Mouse (Mus musculus) induced T-regulatory cell, adult 2 months (primary cell): ENCODE measurements at regions not wholly inside any gene's neighbourhood (a gene's known extent, or its start where the extent isn't known, plus 50 kb on each side); places are given as distances from the start of the nearest gene placed in this dataset.
"Not testable (repeated sequence)": the region's sequence is repeated elsewhere in the genome, so short reads cannot be mapped to it uniquely, and the experiment has no call there.

Source experiments
- DNase-seq: peaks from one replicate; pipeline ENCODE4 v3.0.0-alpha.2; 2012; ENCODE audit warnings: low read depth

DNA sequence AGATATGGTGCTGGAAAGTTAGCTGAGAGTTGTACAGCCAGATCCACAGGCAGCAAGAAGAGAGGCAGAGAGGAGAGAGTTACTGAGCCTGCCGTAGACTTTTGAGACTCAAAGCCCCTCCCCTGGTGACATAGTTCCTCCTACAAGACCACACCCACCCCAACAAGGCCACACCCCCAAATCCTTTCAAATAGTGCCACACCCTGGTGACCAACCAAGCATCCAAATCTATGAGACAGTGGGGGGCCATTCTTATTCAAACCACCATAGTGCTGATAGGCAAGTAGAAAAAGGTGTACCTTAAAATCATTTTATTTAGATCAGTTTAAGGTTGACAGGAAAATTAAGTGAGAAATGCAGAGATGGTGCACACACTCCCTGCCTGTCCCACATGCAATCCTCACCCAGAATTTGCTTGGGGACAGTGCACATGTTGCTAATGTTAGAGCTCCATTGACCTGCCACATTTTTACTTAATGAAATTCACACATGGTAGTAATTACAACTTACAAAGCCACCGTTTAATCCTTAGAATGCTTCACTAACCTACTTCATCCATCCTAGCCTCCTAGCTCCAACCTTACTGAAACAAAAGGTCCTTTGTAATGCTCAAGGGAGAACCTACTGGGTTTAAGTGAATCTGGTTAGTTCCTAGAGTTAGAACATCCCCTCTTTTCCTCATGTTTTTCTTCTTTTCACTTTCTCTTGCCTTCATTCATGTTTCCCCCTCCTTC is 86.5 kb downstream of the Phlda1 start:
- no peak for DNase-seq

DNA sequence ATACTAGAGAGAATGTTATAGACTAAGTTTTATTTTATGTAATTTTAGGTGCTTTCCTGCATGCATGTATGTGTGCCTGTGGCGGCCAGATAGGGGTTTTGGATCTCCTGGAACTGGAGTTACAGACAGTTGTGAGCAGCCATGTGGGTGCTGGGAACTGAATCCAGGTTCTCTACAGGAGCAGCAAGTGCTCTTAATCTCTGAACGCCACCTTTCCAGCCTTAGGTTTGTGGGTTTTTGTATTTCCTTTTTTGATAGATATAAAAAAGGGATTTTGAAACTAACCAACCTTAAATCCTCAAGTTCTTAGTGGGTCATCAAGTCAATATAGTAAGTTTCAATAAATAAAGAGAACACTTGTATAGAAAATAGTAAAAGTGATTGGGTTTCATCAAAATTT is 87.2 kb downstream of the Phlda1 start:
- no peak for DNase-seq

- no peak for DNase-seq
These were observed 88.1 kb downstream of the Phlda1 start for GRCm38 (mm10) chr10:111594171-111594570.

DNA sequence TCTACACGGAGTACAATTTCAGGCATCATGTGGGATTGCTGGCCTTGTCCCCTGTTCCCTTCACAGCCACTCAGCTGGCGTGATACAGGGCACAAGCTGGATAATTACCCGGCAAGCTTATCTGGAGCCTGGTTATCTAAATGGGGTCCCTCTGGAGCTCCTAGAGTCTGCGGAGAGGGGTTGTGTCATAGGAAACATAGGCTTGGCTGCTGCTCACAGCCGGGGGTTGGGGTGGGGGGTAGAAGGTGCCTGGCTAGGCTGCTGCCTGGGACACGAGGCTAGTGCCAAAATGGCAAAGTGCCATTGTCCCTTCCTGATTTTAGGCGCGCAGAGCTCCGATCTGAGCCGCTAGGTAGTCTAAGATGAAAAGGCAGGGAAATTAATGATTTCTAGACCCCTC is 88.6 kb downstream of the Phlda1 start:
- no peak for DNase-seq

DNA sequence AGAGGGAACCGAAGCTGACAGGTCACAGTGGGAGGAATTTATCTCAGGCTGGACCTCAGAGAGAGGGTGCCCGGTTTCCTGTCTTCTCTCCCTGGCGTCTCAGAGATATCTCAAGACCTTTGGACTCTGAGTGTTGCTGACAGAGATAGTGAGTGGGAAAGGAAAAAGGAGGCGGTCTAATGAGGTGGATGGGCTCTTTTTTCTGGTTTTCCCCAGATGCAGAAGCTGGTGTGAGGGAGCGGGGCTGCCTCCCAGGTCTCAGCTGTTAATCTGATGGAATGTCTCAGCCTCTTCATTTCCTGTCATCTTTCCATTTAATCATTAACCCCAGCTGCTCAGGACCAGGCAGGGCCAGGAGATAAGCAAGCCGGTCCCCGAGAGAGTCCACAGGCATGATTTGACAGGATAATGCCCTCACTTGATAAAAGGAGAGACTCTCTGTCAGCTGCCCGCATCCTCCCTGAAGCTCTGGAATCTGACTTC is 89.5 kb downstream of the Phlda1 start:
- DNase-seq, result no peak

DNA sequence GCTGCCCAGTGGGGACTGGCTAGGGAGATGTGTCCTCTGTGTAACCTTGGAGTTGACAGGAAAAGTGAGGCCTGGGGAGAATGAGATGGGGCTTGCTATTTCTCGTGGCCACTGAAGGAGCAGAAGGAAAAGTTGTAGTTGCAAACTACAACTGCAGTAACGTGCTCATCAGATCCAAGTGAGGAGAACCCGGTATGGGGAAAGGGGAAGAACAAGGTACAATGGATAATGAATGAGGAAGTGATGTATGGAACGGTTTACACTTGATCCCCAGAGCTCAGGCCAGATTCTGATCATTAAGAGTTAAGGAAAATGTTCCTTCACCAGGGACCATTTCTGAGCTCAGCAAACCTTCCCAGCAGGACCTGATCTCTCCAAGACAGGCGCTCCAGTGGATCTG is 92.6 kb downstream of the Phlda1 start:
- no peak for DNase-seq

GRCm38 (mm10) chr10:111599297-111600250 is 93.5 kb downstream of the Phlda1 start:
- DNase-seq, result no peak

DNA sequence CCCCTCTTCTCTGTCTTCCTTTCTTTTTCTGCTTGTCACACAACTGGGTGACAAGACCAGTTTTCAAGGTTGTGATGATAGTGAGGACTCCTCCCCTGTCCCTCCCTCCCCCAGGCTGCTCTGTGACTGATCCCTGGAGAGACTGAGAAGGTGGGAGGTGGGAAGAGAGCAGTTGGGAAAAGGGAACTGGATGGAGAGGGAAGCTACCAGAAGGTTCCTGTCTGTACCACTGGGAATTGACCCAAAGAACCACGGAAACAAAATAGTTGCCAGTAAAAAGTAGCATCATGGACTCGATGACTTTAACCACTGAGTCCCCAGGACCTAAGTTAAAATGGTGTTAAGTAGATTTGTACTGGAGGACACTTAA is 94.2 kb downstream of the Phlda1 start:
- no peak for DNase-seq

GRCm38 (mm10) chr10:111600677-111601099 is 94.6 kb downstream of the Phlda1 start:
- no peak for DNase-seq

DNA sequence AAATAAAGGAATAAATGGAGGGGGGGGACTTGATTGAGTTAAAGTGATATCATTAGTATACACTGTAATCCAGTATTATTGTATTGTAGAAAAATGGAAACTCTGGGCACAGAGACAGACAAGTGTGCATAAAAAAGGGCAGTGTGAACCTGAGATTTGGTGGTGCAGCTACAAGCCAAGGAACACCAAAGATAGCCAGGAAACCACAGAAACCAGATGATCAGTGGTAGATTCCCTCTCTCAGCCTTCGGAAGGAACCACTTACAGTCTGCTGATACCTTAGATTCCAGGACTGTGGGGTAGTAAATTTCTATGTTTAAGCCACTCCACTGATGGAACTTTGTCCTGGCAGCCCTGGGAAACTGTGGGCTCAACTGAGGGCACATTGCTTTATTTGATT is 97.1 kb downstream of the Phlda1 start:
- no peak for DNase-seq

GRCm38 (mm10) chr10:111607381-111607780 is 101.3 kb downstream of the Phlda1 start:
- DNase-seq, result not testable (repeated sequence)

GRCm38 (mm10) chr10:111608385-111609093 is 102.5 kb downstream of the Phlda1 start:
- DNase-seq, result no peak

- DNase-seq, result no peak
These were observed 103.8 kb downstream of the Phlda1 start for GRCm38 (mm10) chr10:111609889-111610288.

DNA sequence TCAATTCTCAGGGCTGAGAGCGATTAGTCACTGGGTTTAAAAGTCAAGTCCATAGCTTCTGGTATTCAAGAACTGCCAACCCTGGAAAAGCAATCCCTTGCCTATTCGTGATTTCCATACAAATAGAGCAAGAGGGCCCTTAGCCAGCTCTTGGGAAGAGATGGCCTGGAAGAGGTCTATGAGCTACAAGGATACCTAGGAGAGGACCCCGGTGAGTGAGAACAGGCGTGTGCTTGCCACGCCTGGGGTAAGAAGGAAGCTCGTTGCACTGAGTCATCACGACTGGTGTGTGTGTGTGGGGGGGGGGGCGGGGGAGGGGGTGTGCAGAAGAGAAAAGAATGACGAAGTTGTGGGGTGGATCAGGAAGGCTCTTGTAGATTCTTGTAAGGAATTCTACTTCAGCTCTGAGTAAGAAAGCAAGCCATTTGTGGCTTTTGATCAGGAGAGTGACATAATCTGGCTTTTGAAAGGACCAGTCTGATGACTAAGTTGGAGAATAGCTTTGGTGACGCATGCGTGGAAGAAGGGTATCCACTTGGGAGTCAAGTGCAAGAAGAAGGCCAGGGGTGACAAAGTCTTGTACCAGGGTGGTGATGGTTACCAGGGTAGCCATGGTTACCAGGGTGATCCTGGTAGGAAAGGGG is 113.7 kb downstream of the Phlda1 start:
- peak; percentile 42 for DNase-seq

GRCm38 (mm10) chr10:111620927-111621676 is 115.0 kb downstream of the Phlda1 start:
- DNase-seq, result peak; percentile 29

- no peak for DNase-seq
These were observed 116.7 kb downstream of the Phlda1 start for GRCm38 (mm10) chr10:111622789-111623188.

DNA sequence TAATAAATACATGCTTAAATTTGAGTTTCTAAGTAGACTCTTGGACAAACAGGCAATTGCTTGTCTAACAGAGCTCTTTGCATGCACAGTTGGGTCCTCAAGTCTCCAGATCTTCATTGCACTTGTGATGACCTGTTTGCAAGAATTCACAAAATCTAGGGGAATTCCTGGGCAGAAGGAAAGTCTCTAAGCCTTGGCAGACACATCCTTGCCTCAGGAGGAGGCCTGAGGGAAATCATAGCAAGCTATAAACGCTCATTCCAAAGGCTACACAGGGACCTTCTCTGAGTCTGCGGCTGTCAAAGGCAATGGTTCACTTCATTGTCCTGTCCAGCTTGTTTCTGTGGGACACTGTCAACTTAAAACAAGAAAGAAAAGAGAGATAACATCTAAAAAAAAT is 117.9 kb downstream of the Phlda1 start:
- no peak for DNase-seq

DNA sequence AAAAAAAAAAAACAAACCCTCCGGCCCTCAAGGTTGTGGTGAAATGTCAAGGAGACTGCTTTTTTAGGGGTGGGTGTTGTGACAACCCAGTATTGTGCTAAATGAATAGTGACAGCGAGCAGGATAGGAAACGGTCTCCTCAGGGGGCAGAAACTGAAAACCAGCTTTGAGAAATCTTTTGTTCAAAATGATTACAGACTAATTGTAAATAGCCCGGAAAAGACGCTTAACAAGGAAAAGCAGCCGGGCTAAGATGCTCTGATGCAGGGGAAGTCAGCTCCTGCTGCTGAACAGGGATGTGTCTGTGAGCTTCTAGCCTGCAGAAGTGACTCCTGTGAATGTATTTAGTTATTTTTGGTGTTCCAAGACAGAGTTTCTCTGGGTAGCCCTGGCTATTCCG is 118.5 kb downstream of the Phlda1 start:
- no peak for DNase-seq

GRCm38 (mm10) chr10:111625573-111625972 is 119.5 kb downstream of the Phlda1 start:
- DNase-seq, result no peak

- no peak for DNase-seq
These were observed 119.9 kb downstream of the Phlda1 start for GRCm38 (mm10) chr10:111626009-111626408.

DNA sequence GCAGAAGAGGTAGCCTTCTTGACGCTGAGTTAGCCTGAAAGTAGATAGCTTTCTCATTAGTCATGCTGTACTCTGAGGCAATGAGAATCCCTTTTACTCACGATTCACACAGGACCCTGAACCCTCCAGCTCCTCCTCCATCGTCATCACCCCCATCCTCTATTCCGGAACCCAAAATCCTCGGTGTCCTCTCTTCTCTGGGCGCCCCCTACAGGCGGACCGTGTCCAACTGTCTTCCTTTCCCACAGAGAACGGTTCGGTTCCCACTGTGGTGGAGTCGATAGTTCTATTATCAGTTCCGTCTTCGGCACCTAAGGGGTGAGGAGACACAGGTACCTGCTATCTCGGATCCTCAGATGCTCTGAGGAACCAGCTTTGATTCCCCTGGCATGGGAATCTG is 130.2 kb downstream of the Phlda1 start:
- peak; percentile 64 for DNase-seq
